Mouse (Mus musculus): ENCODE results near the gene Slc22a8. TPM values are rescaled to one million over a fixed set of nuclear protein-coding genes. Genes with fewer than 3 reads are reported as not detected.

Slc22a8 gene
- total RNA-seq, 1 experiment from 2014 or later, result not detected

GRCm38 (mm10) chr19:8656341-8656740, 65.3 kb downstream of the Slc22a8 start:
- ATAC-seq (ENCODE audit: extremely low read depth, insufficient number of reproducible peaks, low FRiP score, poor library complexity, severe bottlenecking), result no peak

Other genes with a start within 250 kb of the Slc22a8 start
- not detected in 2 replicates for gene Slc22a30, start 186.1 kb upstream of the Slc22a8 start, total RNA-seq (2017)
- not detected in 2 replicates for gene Slc22a6, start 26.8 kb downstream of the Slc22a8 start, total RNA-seq (2017)
- not detected in 2 replicates for gene Chrm1, start 72.5 kb downstream of the Slc22a8 start, total RNA-seq (2017)
- gene Slc3a2, start 132.1 kb downstream of the Slc22a8 start, total RNA-seq (2017), result 62.0 and 69.6 TPM in 2 replicates
- gene Wdr74, start 144.6 kb downstream of the Slc22a8 start, total RNA-seq (2017), result 36.4 and 46.0 TPM in 2 replicates
- 7.2 TPM in 1 of 2 replicates, not detected in the other for gene 1700092M07Rik, start 149.5 kb downstream of the Slc22a8 start, total RNA-seq (2017)
- gene Stx5a, start 150.2 kb downstream of the Slc22a8 start, total RNA-seq (2017), result 144 and 149 TPM in 2 replicates
- gene Nxf1, start 165.8 kb downstream of the Slc22a8 start, total RNA-seq (2017), result 183 and 187 TPM in 2 replicates
- gene Tmem223, start 179.7 kb downstream of the Slc22a8 start, total RNA-seq (2017), result 15.5 and 16.6 TPM in 2 replicates
- gene Tmem179b, start 183.2 kb downstream of the Slc22a8 start, total RNA-seq (2017), result 80.4 and 111 TPM in 2 replicates
- gene Taf6l, start 195.2 kb downstream of the Slc22a8 start, total RNA-seq (2017), result 9.2 and 11.6 TPM in 2 replicates
- 30.0 and 32.5 TPM in 2 replicates for gene Polr2g, start 207.3 kb downstream of the Slc22a8 start, total RNA-seq (2017)
- gene Zbtb3, start 211.3 kb downstream of the Slc22a8 start, total RNA-seq (2017), result 2.5 and 4.2 TPM in 2 replicates
- gene Ttc9c, start 228.1 kb downstream of the Slc22a8 start, total RNA-seq (2017), result 46.0 and 48.2 TPM in 2 replicates
- 110 and 115 TPM in 2 replicates for gene Hnrnpul2, start 228.8 kb downstream of the Slc22a8 start, total RNA-seq (2017)
- gene AC129217.1, start 238.5 kb downstream of the Slc22a8 start, total RNA-seq (2017), result 33.6 and 50.5 TPM in 2 replicates
- 15.8 and 22.6 TPM in 2 replicates for gene Bscl2, start 246.2 kb downstream of the Slc22a8 start, total RNA-seq (2017)
- gene Gng3, start 247.9 kb downstream of the Slc22a8 start, total RNA-seq (2017), result 0.23 and 0.25 TPM in 2 replicates

Measured in neutrophil, adult 5-6 weeks (primary cell).